Mouse (Mus musculus) lung, postnatal 0 days (tissue): ENCODE measurements around the gene Ttc9. TPM values are rescaled to one million over a fixed set of nuclear protein-coding genes. Genes with fewer than 3 reads are reported as not detected.

ENCODE experiments used
- ATAC-seq: fragments of 200-750 bp; cut with Nextera tagmentation; 2 replicates; pipeline ENCODE4 v1.8.0; 2017; ENCODE audit warnings: moderate library complexity
- DNase-seq: peaks from one replicate; pipeline ENCODE4 v3.0.0-alpha.2; 2016; ENCODE audit warnings: low spot score
- H3K27ac ChIP-seq: fragments of 300-500 bp; sonication (generic); 2 replicates; pipeline ENCODE4 v1.5.1; 2014; ENCODE audit warnings: antibody characterized with exemption, mild to moderate bottlenecking, low read length, mixed read lengths
- H3K27me3 ChIP-seq: fragments of 300-500 bp; sonication (generic); replicated peaks from 2 replicates; pipeline ENCODE4 v1.6.1; 2014; ENCODE audit warnings: low read length, mixed read lengths; ENCODE audit not compliant: insufficient read depth
- H3K36me3 ChIP-seq: fragments of 300-500 bp; sonication (generic); 2 replicates; pipeline ENCODE4 v1.6.1; 2014; ENCODE audit warnings: low read length, mixed read lengths; ENCODE audit not compliant: insufficient read depth
- H3K4me1 ChIP-seq: fragments of 300-500 bp; sonication (generic); 2 replicates; pipeline ENCODE4 v1.6.1; 2014; ENCODE audit warnings: antibody characterized with exemption, low read depth, low read length, mixed read lengths; ENCODE audit not compliant: insufficient read depth
- H3K4me2 ChIP-seq: fragments of 300-500 bp; sonication (generic); replicated peaks from 2 replicates; pipeline ENCODE4 v1.6.1; 2014; ENCODE audit warnings: low read depth, mild to moderate bottlenecking, low read length, moderate library complexity, mixed read lengths
- H3K4me3 ChIP-seq: fragments of 300-500 bp; sonication (generic); 2 replicates; pipeline ENCODE4 v1.5.1; 2014; ENCODE audit warnings: low read depth, low read length
- H3K9ac ChIP-seq: fragments of 300-500 bp; sonication (generic); replicated peaks from 2 replicates; pipeline ENCODE4 v1.6.1; 2014; ENCODE audit warnings: low read depth, mild to moderate bottlenecking
- H3K9me3 ChIP-seq: fragments of 300-500 bp; sonication (generic); 2 replicates; pipeline ENCODE4 v1.6.1; 2016; ENCODE audit warnings: low read length, mixed read lengths
- CTCF ChIP-seq: IDR thresholded peaks from 2 replicates; pipeline ENCODE4 v1.5.1; 2016; ENCODE audit warnings: antibody characterized with exemption, mild to moderate bottlenecking
- EP300 ChIP-seq: IDR thresholded peaks from 2 replicates; pipeline ENCODE4 v1.6.1; 2016; ENCODE audit warnings: antibody characterized with exemption, mild to moderate bottlenecking, control low read depth
- WGBS: fragments of 180-500 bp; shearing (Covaris S2); extraction: QIAGEN DNeasy Blood & Tissue Kit; methylation state at CpG from one replicate; pipeline ENCODE4 v1.1.7; 2014; 5-methylcytosine and 5-hydroxymethylcytosine counted together
- polyA plus RNA-seq: library from polyadenylated mRNA; unstranded; fragments of >200 nt; fragmentation: Nextera tagmentation; extraction: Ambion mirVana; gene quantifications from 2 replicates; pipeline ENCODE4 v1.2.1, GENCODE M21; 2015

Ttc9 gene
- polyA plus RNA-seq, 1 experiment from 2014 or later = 17.7 TPM

- H3K9ac ChIP-seq = no peak overlapping the region
Observed at GRCm38 (mm10) chr12:81630520-81630914, 532 bp upstream of the Ttc9 start.

DNA sequence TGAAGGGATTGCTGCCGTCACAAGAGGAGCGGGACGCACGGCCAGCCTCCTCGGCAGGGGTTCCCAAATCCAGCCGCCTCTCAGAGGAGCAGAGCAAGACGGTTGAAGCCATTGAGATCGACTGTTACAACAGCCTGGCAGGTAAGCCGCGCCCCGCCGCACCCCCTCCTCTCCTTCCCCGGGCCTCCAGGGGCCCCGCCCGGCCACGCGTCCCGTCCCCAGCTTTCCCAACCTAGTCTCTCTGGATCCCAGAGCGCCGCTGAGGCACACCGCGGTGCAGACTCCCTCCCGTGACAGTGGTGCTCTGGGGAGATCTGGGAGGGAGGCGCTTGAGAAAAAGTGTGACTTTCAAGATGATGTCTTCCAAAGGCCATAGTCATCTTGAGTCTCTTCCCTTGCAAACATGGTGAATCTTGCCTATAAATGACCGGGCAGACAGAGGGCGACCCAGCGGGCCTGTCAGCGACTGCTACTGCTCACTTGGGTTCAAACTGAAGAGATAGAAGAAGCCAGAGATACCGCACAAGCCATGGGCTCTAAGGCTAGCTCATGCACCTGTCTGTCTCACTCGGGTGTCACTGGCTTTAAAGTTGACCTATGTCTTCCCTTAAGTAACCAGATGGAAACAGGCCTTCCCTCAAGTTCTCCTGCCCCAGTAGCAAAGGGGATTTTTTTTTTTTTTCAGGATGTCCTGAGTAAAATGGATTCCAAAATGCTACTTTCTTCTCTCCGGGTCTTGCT lies 782 bp downstream of the Ttc9 start:
- TF ChIP-seq EP300 (no peak), CTCF (no peak)
- no peaks in the 10 kb centered on the region; the same call in 1 of the 2 replicates for H3K4me1 ChIP-seq
- H3K9ac ChIP-seq = peak overlapping the region; percentile 34
- 1% methylated on average over 30 of the region's 31 CpGs for WGBS
- no peaks in the 10 kb centered on the region for H3K36me3 ChIP-seq
- H3K9me3 ChIP-seq = no peaks in the 10 kb centered on the region
- peaks cover 29% of the 10 kb centered on the region for H3K27me3 ChIP-seq
- DNase-seq = no peak
- peak overlapping the region; percentile 63 for H3K27ac ChIP-seq
- peak overlapping the region; percentile 84 for H3K4me2 ChIP-seq
- ATAC-seq = peak; percentile 26
- peak overlapping the region; percentile 55 for H3K4me3 ChIP-seq

More at GRCm38 (mm10) chr12:81630520-81630914, 532 bp upstream of the Ttc9 start:
- Histone ChIP-seq H3K4me3 (peak overlapping the region; percentile 55), H3K4me1 (no peaks in the 10 kb centered on the region; the same call in 1 of the 2 replicates), H3K9me3 (no peaks in the 10 kb centered on the region), H3K4me2 (peak overlapping the region; percentile 84), H3K27ac (peak overlapping the region; percentile 63), H3K36me3 (no peaks in the 10 kb centered on the region), H3K27me3 (peaks cover 29% of the 10 kb centered on the region)
- peak; percentile 80 for ATAC-seq
- DNase-seq = peak; percentile 77
- WGBS = 2% methylated on average over 16 of the region's 16 CpGs
- TF ChIP-seq EP300 (no peak), CTCF (no peak)

DNA sequence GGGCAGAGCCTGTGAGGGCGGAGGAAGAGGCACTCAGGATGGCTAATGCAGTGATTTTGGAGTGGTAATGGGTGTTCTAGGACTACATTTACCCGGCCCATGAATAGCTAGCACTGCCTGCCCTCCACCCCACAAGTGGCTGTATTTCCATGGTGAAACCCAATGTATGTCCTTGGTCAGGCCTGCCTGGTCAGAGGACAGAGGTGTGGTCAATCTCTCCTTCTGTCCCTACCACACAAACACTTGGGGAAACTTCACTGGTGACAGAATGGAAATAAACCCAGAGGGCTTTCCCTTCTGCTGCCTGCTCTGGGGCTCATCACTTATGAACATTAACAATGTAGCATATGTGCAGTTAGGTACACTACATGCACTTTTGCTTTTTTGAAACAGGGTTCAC lies 2.2 kb downstream of the Ttc9 start:
- Histone ChIP-seq H3K27me3 (peaks cover 29% of the 10 kb centered on the region), H3K4me3 (no peak overlapping the region), H3K9ac (no peak overlapping the region), H3K27ac (no peak overlapping the region), H3K4me1 (no peaks in the 10 kb centered on the region; the same call in 1 of the 2 replicates), H3K36me3 (no peaks in the 10 kb centered on the region), H3K4me2 (peak overlapping the region; percentile 84; the same call in 1 of the 2 replicates), H3K9me3 (no peaks in the 10 kb centered on the region)
- ATAC-seq (no peak), DNase-seq (no peak)
- 75% methylated on average over 2 of the region's 2 CpGs for WGBS
- TF ChIP-seq CTCF (no peak), EP300 (no peak)

- ATAC-seq (no peak), DNase-seq (no peak)
- no peaks in the 10 kb centered on the region for H3K9me3 ChIP-seq
- WGBS = 48% methylated on average over 5 of the region's 5 CpGs
- H3K9ac ChIP-seq = no peak overlapping the region
- no peak overlapping the region for H3K4me2 ChIP-seq
- H3K27ac ChIP-seq = no peak overlapping the region
- no peaks in the 10 kb centered on the region for H3K27me3 ChIP-seq
- TF ChIP-seq EP300 = no peak
- no peak for TF ChIP-seq CTCF
- H3K36me3 ChIP-seq = no peaks in the 10 kb centered on the region
- H3K4me1 ChIP-seq = no peaks in the 10 kb centered on the region
- H3K4me3 ChIP-seq = no peak overlapping the region
Observed at GRCm38 (mm10) chr12:81640656-81641055, 9.6 kb downstream of the Ttc9 start.

DNA sequence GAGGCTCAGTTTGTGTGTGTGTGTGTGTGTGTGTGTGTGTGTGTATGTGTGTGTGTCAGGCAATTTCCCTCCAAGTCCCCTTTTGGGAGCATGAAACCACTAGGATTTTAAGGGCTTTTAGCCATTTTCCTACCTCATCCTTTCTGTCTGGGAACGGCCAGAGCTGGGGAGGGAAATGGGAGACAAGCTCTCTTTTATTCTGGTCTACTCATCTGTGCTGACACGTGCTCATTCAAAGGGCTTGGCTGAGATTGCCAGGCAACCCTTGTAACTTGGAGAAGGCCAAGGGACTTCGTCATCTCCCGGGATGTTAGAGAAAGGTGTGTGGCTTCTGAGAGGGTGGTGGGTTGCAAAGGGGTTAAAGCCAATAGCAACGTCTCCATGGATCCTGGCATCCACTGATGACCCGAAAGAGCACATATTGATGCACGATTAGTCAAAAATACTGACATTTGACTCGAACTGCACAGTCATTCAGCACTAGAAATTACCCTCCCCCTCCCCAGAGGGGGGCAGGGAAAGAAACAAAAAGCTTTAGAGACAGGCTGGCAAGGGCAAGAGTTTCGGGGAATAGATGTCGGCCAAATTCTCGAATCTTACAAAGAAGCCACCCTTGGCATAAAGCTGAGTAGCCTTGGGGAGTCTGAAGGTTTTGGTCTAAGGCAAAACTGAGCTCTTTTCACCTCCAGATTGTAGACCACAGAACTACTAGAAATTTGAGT lies 11.5 kb downstream of the Ttc9 start:
- no peaks in the 10 kb centered on the region for H3K4me1 ChIP-seq
- DNase-seq = no peak
- no peaks in the 10 kb centered on the region for H3K9me3 ChIP-seq
- H3K27me3 ChIP-seq = no peaks in the 10 kb centered on the region
- H3K4me3 ChIP-seq = no peak overlapping the region
- TF ChIP-seq CTCF = no peak
- no peak for TF ChIP-seq EP300
- H3K4me2 ChIP-seq = no peak overlapping the region
- no peak overlapping the region for H3K9ac ChIP-seq
- no peak for ATAC-seq
- H3K36me3 ChIP-seq = no peaks in the 10 kb centered on the region
- 69% methylated on average over 11 of the region's 11 CpGs for WGBS
- no peak overlapping the region for H3K27ac ChIP-seq

GRCm38 (mm10) chr12:81646811-81647210 lies 15.8 kb downstream of the Ttc9 start:
- H3K4me1 ChIP-seq = no peaks in the 10 kb centered on the region
- H3K36me3 ChIP-seq = no peaks in the 10 kb centered on the region
- H3K4me2 ChIP-seq = no peak overlapping the region
- H3K27me3 ChIP-seq = no peaks in the 10 kb centered on the region
- ATAC-seq (no peak), DNase-seq (no peak)
- no peaks in the 10 kb centered on the region for H3K9me3 ChIP-seq
- no peak overlapping the region for H3K9ac ChIP-seq
- no peak overlapping the region for H3K27ac ChIP-seq
- WGBS = 83% methylated on average over 6 of the region's 6 CpGs
- no peak overlapping the region for H3K4me3 ChIP-seq
- TF ChIP-seq CTCF (no peak), EP300 (no peak)
